Mouse (Mus musculus): ENCODE results near the gene Cdc42bpg.

GRCm38 (mm10) chr19:6307733-6308531 is 1.7 kb downstream of the Cdc42bpg start:
- TF ChIP-seq POLR2A (IDR thresholded peaks at IDR 0.05; ENCODE audit: insufficient read depth, low read depth, low read length) (no peak), CTCF (IDR thresholded peaks at IDR 0.05) (no peak)
